Mouse (Mus musculus) ovary, postnatal 36 days (tissue): ENCODE measurements around the gene Gipc2.
"Not testable (repeated sequence)": the region's sequence is repeated elsewhere in the genome, so short reads cannot be mapped to it uniquely, and the experiment has no call there.

ENCODE experiments used
- DNase-seq: peaks from one replicate; pipeline ENCODE4 v3.0.0; 2022; ENCODE audit warnings: low spot score, mixed read lengths

Gene Gipc2

GRCm38 (mm10) chr3:152155296-152155948 is 10.6 kb downstream of the Gipc2 start:
- no peak for DNase-seq

DNA sequence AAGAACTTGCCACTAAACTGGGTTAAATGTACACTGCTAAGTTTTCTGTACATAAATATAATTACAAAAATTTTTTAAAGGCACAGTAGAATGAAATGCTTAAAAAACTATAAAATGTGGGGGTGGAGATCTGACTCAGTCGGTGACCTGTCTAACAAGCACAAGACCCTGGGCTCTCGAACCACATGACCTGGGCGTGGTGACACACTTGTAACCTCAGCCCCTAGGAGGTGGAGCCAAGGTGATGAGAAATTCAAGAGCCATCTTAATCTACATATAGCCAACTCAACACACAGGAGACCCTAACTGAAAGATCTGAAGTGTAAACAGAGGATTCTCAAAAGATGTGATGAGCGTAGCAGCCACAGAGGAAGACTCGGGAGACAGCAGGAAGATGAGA is 11.9 kb downstream of the Gipc2 start:
- no peak for DNase-seq

DNA sequence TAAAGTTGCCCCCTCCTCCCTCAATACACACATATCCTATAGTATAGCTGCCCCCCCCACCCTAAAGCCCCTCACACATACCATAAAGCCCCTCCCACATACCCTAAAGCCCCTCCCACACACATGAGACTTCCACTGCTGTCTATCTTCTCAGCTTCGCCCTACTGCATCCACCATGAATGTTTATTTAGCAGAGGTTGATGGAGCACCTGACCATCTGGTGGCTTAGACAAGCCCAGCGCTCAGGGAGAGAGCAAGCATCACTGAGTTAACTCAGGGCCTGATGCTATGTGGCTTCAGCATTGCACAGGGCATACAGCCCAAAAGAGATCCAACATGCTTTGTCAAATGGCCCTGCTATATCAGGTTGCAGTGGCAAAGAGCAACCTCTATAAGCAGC is 12.9 kb downstream of the Gipc2 start:
- DNase-seq: no peak

- no peak for DNase-seq
These were observed 13.6 kb downstream of the Gipc2 start for GRCm38 (mm10) chr3:152152483-152152804.

GRCm38 (mm10) chr3:152151725-152152482 is 14.1 kb downstream of the Gipc2 start:
- no peak for DNase-seq

GRCm38 (mm10) chr3:152149863-152150262 is 16.2 kb downstream of the Gipc2 start:
- DNase-seq: no peak

DNA sequence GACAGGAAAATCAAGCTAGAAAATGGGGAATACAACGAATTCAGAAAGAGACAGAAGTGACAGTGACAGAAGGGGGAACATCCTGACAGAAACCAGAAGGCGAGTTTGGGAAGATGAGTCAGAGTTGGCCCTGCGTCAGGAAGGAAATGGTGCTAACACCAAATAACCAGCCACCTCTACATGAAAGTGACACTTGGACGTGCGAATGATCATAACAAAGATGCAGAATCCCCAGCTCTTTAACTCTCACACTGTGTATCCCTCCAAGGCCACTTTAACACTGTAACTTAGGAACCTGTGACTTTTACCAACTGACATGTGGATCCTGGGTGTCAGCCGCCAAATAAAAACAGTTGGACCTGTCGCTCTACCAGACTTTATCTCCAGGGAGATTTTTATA is 16.6 kb downstream of the Gipc2 start:
- no peak for DNase-seq

GRCm38 (mm10) chr3:152147085-152147831 is 18.8 kb downstream of the Gipc2 start:
- no peak for DNase-seq

DNA sequence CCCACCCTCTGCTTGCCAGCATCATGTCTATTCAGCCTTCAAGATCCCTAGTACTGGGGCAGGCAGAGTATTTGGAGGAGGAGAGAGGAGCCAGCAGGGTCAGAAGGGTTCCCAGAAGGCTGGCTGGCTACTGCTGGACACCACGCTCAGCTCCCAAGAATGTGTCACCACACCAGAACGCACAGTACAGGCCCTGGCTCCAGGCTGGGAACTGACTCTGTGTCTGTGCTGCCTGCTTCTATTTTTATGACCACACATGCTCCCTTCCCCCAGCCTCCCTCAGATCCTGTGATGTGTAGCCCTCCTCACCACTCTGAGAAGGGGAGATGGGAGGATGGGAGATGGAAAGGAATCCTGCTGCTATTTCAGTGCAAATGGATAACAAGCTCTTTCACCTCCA is 20.8 kb downstream of the Gipc2 start:
- no peak for DNase-seq

DNA sequence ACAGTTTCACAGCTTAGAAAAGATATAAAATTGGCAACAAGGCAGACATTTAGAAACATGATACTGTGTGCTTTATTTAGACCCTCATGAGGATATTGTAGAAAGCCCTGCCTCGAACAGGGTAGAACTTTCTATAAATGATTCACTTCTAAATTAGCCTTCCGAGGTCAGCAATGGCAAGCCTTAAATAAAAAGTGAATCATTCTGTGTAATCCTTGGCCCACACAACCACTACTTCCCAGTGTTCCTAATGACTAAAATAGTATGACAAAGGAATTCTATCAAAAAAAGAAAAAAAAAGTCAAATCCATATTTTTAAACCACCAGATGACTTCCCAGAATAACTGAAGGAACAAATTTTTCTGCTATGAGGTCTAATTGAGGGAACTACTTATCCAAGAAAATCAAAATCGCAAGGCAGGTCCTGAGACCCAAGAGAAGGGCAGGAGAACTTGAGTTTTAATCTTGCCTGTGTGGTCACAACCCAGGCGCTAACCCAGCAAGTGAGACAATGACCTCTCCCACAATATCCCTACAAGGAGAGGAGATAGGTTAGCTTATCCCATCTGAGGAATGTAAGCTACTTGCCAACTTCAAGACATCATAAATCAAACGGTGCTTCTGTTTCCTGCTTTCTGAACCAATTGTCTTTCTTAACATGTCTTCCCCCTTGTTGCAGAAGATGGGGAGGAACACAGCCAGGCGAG is 22.9 kb downstream of the Gipc2 start:
- no peak for DNase-seq

- DNase-seq: no peak
These were observed 23.9 kb downstream of the Gipc2 start for GRCm38 (mm10) chr3:152142146-152142545.

DNA sequence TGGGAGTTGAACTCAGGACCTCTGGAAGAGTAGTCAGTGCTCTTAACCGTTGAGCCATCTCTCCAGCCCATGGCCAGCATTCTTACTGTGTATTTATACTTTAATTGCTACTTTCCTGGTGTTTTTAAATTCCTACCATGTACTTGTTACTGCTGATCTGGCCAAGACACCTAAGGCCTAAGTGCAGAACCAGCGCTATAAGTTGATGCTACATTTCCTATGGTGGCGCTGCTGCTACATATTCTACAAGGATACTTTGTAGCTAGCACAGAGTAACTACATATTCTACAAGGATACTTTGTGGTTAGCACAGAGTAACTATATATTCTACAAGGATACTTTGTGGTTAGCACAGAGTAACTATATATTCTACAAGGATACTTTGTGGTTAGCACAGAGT is 26.7 kb downstream of the Gipc2 start:
- not testable (repeated sequence) for DNase-seq

DNA sequence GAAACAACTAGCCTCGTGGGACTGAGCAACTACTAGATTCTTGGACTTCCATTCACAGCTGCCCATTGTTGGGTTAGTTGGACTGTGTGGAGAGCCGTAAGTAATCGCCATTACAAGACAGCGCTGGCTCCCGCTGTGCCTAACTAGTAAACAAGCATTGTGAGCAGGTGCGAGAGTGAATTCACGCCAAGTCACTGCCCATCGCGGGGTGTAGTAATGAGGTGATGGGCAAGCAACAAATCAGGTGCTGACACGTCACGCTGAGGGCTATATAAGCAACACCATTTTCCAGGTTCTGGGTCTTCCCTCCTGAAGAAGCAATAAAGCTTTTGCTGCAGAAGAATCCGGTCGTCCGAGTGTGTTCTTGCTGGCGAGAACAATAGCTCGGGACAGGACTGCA is 29.9 kb downstream of the Gipc2 start:
- not testable (repeated sequence) for DNase-seq

DNA sequence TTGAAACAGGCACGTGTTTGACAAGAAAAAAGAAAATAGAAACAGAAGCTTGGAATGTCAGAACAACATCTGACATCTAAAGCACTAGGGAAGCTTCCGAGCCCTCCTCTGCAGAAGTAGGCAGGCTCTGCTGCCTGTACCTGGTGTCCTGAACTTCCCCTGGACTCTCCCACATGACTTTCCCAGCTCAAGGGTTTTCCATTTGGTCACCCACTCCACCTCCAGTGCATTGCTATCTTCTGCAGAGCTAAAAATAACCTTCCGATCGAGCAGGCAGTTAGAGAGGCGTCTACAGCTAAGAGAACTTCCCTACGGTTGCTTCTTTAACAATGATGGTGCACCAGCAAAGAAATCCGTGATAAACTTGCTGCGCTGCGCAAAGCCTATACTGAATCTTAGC is 32.4 kb downstream of the Gipc2 start:
- no peak for DNase-seq

GRCm38 (mm10) chr3:152130963-152131362 is 35.1 kb downstream of the Gipc2 start:
- no peak for DNase-seq

GRCm38 (mm10) chr3:152129426-152129825 is 36.6 kb downstream of the Gipc2 start:
- not testable (repeated sequence) for DNase-seq

DNA sequence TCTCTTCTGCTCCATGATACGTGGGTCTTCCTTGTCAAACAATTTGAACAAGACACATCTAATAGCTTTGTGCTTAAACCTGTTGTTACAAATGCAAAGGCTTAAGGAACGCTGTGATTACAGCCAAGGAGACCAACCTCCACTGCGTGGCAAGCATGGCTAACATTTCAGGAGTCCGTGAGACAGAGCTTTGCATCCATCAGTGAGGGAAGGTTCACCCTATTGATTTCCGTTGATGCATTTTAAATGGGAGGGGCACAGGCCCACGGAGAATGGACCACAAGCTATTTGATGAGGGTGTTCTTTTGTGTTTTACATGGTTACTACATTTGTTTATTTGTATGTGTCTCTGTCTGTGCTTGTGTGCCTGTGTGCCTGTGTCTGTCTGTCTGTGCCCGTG is 37.4 kb downstream of the Gipc2 start:
- DNase-seq: no peak

DNA sequence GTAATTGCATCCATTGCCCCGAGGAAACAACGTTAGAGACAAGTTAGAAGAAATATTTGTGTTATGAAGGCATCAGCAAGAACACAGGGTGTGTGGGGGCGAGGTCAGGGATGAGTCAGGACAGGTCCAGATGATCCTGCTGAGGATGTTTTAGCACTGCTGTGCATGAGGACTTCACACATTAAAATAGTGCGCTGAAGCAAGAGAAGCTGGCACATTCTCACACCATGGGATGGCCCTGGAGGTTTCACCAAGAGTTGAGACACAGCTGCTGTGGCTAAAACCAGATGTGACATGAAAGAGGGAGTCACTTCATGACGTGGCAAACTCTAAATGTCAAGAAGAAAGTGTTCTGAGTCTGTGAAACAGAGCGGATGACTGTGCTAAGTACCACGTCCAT is 38.9 kb downstream of the Gipc2 start:
- DNase-seq: no peak

DNA sequence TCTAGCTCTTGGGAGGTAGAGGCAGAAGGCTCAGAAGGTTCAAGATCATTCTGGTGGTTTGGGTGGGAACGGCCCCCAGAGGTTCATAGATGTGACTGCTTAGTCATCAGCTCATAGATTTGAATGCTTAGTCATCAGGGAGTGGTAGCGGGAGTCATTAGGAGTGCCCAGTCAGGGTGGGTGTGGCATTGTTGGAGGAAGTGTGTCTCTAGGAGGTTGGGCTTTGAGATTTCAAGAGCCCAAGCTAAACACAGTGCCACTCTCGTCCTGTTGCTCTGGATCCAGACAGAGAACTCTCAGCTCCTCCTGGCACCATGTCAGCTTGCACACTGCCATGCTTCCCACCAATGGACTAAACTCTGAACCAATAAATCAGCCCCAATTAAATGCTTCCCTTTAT is 43.3 kb downstream of the Gipc2 start:
- DNase-seq: no peak

DNA sequence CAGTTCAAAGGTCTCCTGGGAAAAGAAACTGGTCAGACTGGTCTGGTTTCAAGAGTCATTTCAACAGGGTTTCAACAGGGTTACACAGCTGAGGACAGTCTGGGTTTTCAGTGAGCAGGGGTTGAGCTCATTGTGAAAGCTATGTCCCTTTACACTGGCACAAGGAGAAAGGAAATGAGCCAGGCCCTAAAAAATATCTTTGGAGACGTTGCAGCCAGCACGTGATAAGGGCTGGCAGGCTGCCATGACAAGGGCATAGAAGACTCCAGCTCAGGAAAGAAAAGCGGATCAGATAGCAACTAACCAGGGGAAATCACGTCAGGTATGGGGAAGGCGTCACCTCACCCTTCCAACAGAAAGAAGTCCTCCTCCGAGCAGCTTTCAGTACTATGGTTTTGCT is 43.9 kb downstream of the Gipc2 start:
- peak; percentile 73 for DNase-seq

DNA sequence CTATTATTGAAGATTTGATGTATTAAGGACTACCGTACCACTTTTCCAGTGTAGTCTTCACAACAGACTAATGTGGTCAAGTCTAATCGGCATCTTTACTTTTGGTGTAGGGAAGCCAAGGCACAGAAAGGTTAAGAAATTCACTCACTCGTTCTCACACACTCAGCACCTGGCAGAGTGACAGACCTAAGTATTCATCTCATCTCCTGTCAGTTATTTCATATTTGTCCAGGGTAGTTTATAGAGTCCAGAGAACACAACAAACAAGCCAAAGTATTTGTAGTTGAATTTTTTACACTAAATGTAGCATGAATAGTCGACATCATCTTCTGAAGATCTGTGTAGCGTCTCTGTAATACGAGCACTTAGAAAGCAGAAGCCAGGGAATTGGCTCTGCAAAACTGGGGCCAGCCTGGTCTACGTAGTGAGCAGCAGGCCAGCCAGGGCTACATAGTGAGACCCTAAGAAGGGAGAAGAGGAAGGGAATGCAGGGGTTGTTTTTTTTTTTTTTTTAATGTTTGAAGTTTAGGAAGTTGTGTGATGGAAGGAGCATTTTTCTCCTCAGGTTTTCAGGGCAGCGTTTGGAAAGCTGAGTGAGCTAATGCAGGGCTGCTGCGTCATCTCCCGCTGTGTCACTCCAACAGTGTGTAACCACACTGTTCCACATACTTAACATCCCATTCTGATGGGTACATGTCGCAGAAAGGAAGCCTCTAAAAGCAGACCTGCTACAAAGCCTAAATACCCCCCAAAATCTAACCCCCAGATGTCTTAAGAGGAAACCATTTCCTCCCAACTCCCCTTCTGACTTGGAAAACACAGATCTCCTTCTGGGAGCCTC is 44.6 kb downstream of the Gipc2 start:
- DNase-seq: no peak

DNA sequence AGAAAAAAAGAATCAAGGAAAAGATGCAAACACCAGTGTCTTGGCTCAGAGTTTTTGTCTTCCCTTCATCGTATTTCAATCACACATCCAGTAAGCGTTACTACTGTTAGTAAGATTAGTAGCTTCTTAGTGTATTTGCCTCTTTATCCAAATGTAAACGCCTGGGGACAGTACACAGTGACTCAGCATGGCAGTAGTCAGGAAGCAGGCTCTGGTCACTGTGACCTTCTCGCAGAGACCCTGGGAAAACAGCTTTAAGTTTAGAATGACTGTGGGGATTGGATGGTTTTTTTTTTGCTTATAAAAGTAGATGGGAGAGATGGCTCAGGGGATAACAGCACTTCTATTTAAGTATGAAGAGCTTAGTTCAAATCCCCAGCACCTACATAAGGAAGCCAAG is 46.0 kb downstream of the Gipc2 start:
- DNase-seq: no peak
